Mouse (Mus musculus): ENCODE results near the gene Gap43. TPM values are rescaled to one million over a fixed set of nuclear protein-coding genes. Genes with fewer than 3 reads are reported as not detected.

Gap43 gene
- polyA plus RNA-seq, 1 experiment from 2014 or later = 277 TPM

- Histone ChIP-seq H3K4me1 (replicated peaks) (peaks cover 68% of the 10 kb centered on the region), H3K27ac (peak overlapping the region; percentile 12; the same call in 1 of the 2 replicates), H3K27me3 (ENCODE audit: insufficient read depth, poor library complexity, severe bottlenecking) (peaks cover 12% of the 10 kb centered on the region), H3K36me3 (no peaks in the 10 kb centered on the region), H3K9me3 (no peaks in the 10 kb centered on the region), H3K4me3 (peak overlapping the region; percentile 9)
- WGBS = 17% methylated on average over 2 of the region's 2 CpGs
- DNase-seq (ENCODE audit: low spot score) = peak; percentile 64
Observed at GRCm38 (mm10) chr16:42336610-42337009, 3.8 kb downstream of the Gap43 start.

- DNase-seq (ENCODE audit: low spot score) = no peak
- no peak overlapping the region for H3K27ac ChIP-seq
- H3K9me3 ChIP-seq = no peaks in the 10 kb centered on the region
- no peaks in the 10 kb centered on the region for H3K36me3 ChIP-seq
- 33% methylated on average over 4 of the region's 4 CpGs for WGBS
- H3K27me3 ChIP-seq (ENCODE audit: insufficient read depth, poor library complexity, severe bottlenecking) = no peaks in the 10 kb centered on the region
- no peak overlapping the region for H3K4me3 ChIP-seq
- H3K4me1 ChIP-seq (replicated peaks) = peaks cover 29% of the 10 kb centered on the region
Observed at GRCm38 (mm10) chr16:42332321-42332720, 8.1 kb downstream of the Gap43 start.

DNA sequence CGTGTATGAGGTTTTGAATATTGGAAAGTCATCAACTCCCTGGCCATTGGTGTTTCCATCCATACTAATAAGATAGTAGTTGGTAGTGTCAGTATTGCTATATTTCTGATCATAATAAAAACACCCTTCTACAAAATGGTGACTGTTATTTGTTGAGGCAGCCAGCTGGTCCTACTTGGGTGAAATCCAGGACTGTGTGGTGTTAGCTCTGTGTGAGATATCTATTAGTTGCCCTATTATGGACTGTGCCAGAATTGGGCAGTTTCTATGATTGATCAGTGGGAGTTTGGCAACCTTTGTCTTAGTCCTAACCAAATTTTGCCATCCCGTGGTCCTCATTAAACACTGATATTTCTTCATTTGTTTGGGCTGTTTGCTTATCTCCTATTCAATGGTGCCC lies 14.3 kb downstream of the Gap43 start:
- no peak overlapping the region for H3K4me3 ChIP-seq
- H3K27me3 ChIP-seq (ENCODE audit: insufficient read depth, poor library complexity, severe bottlenecking) = no peaks in the 10 kb centered on the region
- no peaks in the 10 kb centered on the region for H3K4me1 ChIP-seq (replicated peaks)
- H3K9me3 ChIP-seq = no peaks in the 10 kb centered on the region
- no peak overlapping the region for H3K27ac ChIP-seq
- no peak for DNase-seq (ENCODE audit: low spot score)
- WGBS = 84% methylated on average over 2 of the region's 2 CpGs
- no peaks in the 10 kb centered on the region for H3K36me3 ChIP-seq

GRCm38 (mm10) chr16:42325536-42325935 lies 14.9 kb downstream of the Gap43 start:
- H3K27me3 ChIP-seq (ENCODE audit: insufficient read depth, poor library complexity, severe bottlenecking) = no peaks in the 10 kb centered on the region
- H3K4me1 ChIP-seq (replicated peaks) = no peaks in the 10 kb centered on the region
- DNase-seq (ENCODE audit: low spot score) = no peak
- no peak overlapping the region for H3K4me3 ChIP-seq
- no peaks in the 10 kb centered on the region for H3K36me3 ChIP-seq
- no peaks in the 10 kb centered on the region for H3K9me3 ChIP-seq
- H3K27ac ChIP-seq = no peak overlapping the region

DNA sequence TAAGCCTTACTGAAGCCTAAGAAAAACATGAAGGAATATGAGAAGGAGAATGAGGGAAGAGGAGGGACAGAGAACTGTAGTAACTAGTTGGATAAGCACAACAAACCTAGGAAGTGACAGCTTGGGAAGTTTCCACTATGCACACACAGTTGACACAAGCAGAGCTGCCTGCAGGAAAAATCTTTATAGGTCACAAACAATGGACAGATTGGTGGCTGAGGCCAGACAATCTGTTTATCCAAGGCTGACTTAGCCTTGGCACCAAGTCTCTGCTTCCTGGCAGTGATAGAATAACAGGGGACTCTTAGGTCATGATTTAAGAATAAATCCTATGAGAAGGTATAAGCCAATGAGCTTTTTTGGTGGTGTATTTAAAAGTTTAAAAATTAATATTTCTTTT lies 20.6 kb downstream of the Gap43 start:
- H3K27ac ChIP-seq = no peak overlapping the region

GRCm38 (mm10) chr16:42319365-42319764 lies 21.1 kb downstream of the Gap43 start:
- DNase-seq (ENCODE audit: low spot score) = no peak
- no peaks in the 10 kb centered on the region for H3K4me1 ChIP-seq (replicated peaks)
- no peak overlapping the region for H3K27ac ChIP-seq
- no peak overlapping the region for H3K4me3 ChIP-seq
- 87% methylated on average over 5 of the region's 5 CpGs for WGBS
- no peaks in the 10 kb centered on the region for H3K9me3 ChIP-seq
- H3K27me3 ChIP-seq (ENCODE audit: insufficient read depth, poor library complexity, severe bottlenecking) = no peaks in the 10 kb centered on the region
- no peaks in the 10 kb centered on the region for H3K36me3 ChIP-seq

More for the DNA sequence above, 20.6 kb downstream of the Gap43 start:
- Histone ChIP-seq H3K4me1 (replicated peaks) (no peaks in the 10 kb centered on the region), H3K36me3 (no peaks in the 10 kb centered on the region), H3K9me3 (no peaks in the 10 kb centered on the region), H3K27me3 (ENCODE audit: insufficient read depth, poor library complexity, severe bottlenecking) (no peaks in the 10 kb centered on the region), H3K4me3 (no peak overlapping the region)
- DNase-seq (ENCODE audit: low spot score) = no peak

DNA sequence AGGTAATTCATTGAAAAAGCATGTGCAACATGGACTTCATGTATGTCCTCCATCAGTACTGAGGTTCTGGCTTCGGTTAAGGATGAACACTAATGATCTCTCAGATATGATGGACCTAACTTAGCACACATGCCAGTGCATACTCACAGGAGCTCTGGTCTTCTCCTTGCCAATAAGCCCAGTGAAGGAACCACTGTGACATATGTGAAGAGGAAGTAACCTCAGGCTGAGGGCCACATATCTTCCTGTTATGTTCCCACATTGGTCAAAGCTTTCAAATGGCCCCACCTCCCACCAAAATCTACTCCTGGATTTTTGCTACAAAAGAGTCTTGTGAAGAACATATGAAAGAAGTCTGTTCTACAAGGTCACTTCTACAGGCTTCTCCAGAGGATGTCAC lies 28.3 kb downstream of the Gap43 start:
- no peak for DNase-seq (ENCODE audit: low spot score)
- Histone ChIP-seq H3K27ac (no peak overlapping the region), H3K36me3 (no peaks in the 10 kb centered on the region), H3K4me1 (replicated peaks) (0 out of 2 replicates have a peak, but pooled peaks cover 11% of the 10 kb centered on the region), H3K27me3 (ENCODE audit: insufficient read depth, poor library complexity, severe bottlenecking) (no peaks in the 10 kb centered on the region), H3K4me3 (no peak overlapping the region), H3K9me3 (no peaks in the 10 kb centered on the region)
- WGBS = 92% methylated on average over 1 of the region's 1 CpGs

DNA sequence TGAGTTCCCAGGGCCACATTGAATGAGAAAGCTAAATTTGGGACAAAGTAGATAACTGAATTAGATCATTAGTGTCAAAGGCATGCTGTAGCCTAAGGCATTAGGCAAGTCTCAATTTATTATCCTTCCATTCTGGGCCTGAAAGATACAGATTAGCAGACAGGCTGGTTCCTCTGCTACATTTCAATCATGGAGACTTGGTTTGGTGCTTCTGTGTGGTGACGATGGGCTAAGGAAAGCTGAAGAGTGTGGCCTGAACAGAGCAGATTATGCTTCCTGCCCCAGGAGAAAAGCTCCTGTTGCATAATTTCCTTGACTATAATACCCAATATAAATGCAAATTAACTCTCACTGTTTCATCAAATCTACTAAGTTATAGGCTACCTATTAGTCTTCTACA lies 31.7 kb downstream of the Gap43 start:
- H3K27ac ChIP-seq = no peak overlapping the region
- no peak overlapping the region for H3K4me3 ChIP-seq
- no peak for DNase-seq (ENCODE audit: low spot score)
- H3K27me3 ChIP-seq (ENCODE audit: insufficient read depth, poor library complexity, severe bottlenecking) = no peaks in the 10 kb centered on the region
- no peaks in the 10 kb centered on the region for H3K36me3 ChIP-seq
- H3K4me1 ChIP-seq (replicated peaks) = peaks cover 33% of the 10 kb centered on the region
- H3K9me3 ChIP-seq = no peaks in the 10 kb centered on the region
- WGBS = 70% methylated on average over 1 of the region's 1 CpGs

GRCm38 (mm10) chr16:42305934-42306701 lies 34.3 kb downstream of the Gap43 start:
- Histone ChIP-seq H3K4me1 (replicated peaks) (peaks cover 41% of the 10 kb centered on the region), H3K36me3 (no peaks in the 10 kb centered on the region), H3K4me3 (peak overlapping the region; percentile 49), H3K27ac (peak overlapping the region; percentile 92), H3K27me3 (ENCODE audit: insufficient read depth, poor library complexity, severe bottlenecking) (no peaks in the 10 kb centered on the region), H3K9me3 (no peaks in the 10 kb centered on the region)
- peak; percentile 81 for DNase-seq (ENCODE audit: low spot score)
- 4% methylated on average over 14 of the region's 14 CpGs for WGBS

GRCm38 (mm10) chr16:42303461-42303860 lies 37.0 kb downstream of the Gap43 start:
- Histone ChIP-seq H3K4me1 (replicated peaks) (peaks cover 30% of the 10 kb centered on the region), H3K27me3 (ENCODE audit: insufficient read depth, poor library complexity, severe bottlenecking) (no peaks in the 10 kb centered on the region), H3K9me3 (no peaks in the 10 kb centered on the region), H3K27ac (peak overlapping the region; percentile 63; the same call in 1 of the 2 replicates), H3K36me3 (no peaks in the 10 kb centered on the region), H3K4me3 (no peak overlapping the region)
- DNase-seq (ENCODE audit: low spot score) = no peak
- WGBS = 59% methylated on average over 6 of the region's 6 CpGs

GRCm38 (mm10) chr16:42294481-42294880 lies 46.0 kb downstream of the Gap43 start:
- H3K9me3 ChIP-seq = no peaks in the 10 kb centered on the region
- H3K36me3 ChIP-seq = peaks cover 6% of the 10 kb centered on the region; the same call in 1 of the 2 replicates
- H3K4me1 ChIP-seq (replicated peaks) = no peaks in the 10 kb centered on the region
- no peak overlapping the region for H3K4me3 ChIP-seq
- H3K27me3 ChIP-seq (ENCODE audit: insufficient read depth, poor library complexity, severe bottlenecking) = no peaks in the 10 kb centered on the region
- 88% methylated on average over 5 of the region's 5 CpGs for WGBS
- no peak overlapping the region for H3K27ac ChIP-seq
- DNase-seq (ENCODE audit: low spot score) = no peak

DNA sequence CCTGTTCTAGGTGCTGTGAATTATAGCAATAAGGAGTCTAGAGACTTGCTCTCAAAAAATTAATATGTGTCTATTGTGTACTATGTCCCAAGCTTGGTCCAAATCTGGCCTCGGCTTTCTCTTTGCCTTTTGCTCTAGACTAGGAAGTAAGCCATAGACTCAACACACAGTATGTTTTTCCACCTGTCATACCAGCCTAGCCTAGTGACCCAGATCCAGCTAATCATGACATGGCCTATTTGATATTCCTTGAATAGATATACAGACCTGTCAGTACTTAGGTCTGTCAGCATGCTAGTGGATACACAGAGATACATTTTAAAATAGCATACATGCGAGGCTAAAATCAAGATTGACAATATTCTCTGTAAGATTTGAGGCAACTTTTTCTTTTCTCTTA lies 46.4 kb downstream of the Gap43 start:
- peaks cover 6% of the 10 kb centered on the region; the same call in 1 of the 2 replicates for H3K36me3 ChIP-seq
- H3K4me3 ChIP-seq = no peak overlapping the region
- DNase-seq (ENCODE audit: low spot score) = no peak
- no peaks in the 10 kb centered on the region for H3K27me3 ChIP-seq (ENCODE audit: insufficient read depth, poor library complexity, severe bottlenecking)
- 90% methylated on average over 2 of the region's 2 CpGs for WGBS
- H3K9me3 ChIP-seq = no peaks in the 10 kb centered on the region
- no peak overlapping the region for H3K27ac ChIP-seq
- no peaks in the 10 kb centered on the region for H3K4me1 ChIP-seq (replicated peaks)

- H3K4me1 ChIP-seq (replicated peaks) = no peaks in the 10 kb centered on the region
- H3K9me3 ChIP-seq = no peaks in the 10 kb centered on the region
- H3K36me3 ChIP-seq = peaks cover 6% of the 10 kb centered on the region; the same call in 1 of the 2 replicates
- no peak for DNase-seq (ENCODE audit: low spot score)
- no peaks in the 10 kb centered on the region for H3K27me3 ChIP-seq (ENCODE audit: insufficient read depth, poor library complexity, severe bottlenecking)
- 74% methylated on average over 8 of the region's 8 CpGs for WGBS
- H3K4me3 ChIP-seq = no peak overlapping the region
- H3K27ac ChIP-seq = no peak overlapping the region
Observed at GRCm38 (mm10) chr16:42291572-42291971, 48.9 kb downstream of the Gap43 start.
